Mouse (Mus musculus) granulocyte monocyte progenitor cell, adult 5-6 weeks (primary cell): Measurements from ENCODE around the gene Fcgrt. TPM values are rescaled to one million over a fixed set of nuclear protein-coding genes. Genes with fewer than 3 reads are reported as not detected.

Experiments used
- ATAC-seq: replicated peaks from 2 replicates; pipeline ENCODE4 v1.8.0; 2016; ENCODE audit warnings: mild to moderate bottlenecking, moderate TSS enrichment, inconsistent platforms; ENCODE audit not compliant: poor library complexity, severe bottlenecking
- total RNA-seq, 2 experiments: library from RNA; stranded (forward) in 1 of 2; stranded (reverse) in 1 of 2; fragments of 200-712, 200-1000 nt in 1 of 2; fragments of >200 nt in 1 of 2; fragmentation: Nextera tagmentation in 1 of 2; gene quantifications; 2 replicates each; pipeline ENCODE4 v1.2.3; 2014 to 2017

The Fcgrt gene
- total RNA-seq, 2 experiments from 2014 or later, result 2.1 to 3.6 TPM

DNA sequence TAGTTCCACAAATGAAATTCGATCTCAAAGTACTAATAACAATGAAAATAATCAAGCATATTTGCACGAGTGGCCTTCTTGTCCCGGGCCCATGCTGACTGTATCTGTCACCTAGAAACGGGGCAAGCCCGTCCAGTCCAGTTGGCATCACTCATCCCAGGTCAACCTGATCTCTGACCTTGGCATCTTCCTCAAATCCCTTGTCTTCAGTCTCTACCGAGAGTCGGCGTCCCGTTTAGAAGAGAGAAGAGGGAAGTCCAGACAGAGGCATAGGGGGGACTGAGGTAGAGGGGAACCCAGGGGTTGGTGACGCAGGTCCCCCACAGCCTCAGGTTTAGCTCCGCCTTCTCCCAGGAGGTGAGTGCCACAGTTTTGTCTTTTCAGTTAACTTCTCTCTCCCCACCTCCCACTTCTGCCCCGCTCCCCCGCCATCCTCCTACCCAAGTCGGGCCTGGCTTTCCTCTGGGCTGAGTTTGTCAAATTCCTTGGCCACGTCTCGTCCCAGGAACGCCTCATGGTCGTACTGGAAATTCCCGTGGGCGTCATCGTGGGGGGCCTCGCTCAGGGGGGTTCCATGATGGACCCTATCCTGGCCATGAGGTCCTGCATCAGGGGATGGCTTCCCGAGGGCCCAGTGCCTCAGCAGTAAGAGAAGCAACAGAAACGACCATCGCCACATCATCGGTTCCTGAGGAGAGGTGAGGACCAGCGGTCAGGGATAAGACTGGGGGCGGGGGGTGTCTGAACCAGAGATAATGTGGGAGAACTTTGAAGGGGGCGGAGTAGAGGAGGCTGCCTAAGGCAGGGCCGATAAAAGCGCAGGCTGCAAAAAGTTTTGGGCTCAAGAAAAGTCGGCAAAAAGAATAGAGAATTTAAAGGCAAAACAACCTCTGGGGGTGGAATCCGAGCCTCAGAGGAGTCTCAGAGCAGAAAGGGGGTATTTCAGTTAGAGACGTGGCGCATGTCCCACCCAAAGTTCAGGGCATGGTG, 12.4 kb downstream of the Fcgrt start:
- ATAC-seq, result peak; percentile 77

GRCm38 (mm10) chr7:45090251-45090977, 13.2 kb downstream of the Fcgrt start:
- peak; percentile 53 for ATAC-seq

DNA sequence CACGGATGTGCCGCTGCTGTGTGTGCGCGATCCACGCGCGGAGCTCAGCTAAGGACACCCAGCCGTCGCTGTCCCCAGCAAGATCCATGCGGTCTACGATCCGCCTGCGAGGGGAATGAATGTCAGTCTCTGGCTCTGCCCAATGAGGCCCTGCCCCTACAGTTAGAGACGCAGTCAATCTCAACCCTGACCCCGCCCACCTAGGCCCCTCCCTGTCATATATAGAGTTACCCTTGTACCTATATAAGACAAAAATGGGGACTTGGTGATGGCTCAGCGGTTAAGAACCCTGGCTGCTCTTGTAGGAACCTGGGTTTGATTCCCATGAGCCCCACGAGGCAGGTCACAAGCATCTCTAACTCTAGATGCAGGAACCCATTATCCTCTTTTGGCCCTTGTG, 15.1 kb downstream of the Fcgrt start:
- ATAC-seq, result no peak

DNA sequence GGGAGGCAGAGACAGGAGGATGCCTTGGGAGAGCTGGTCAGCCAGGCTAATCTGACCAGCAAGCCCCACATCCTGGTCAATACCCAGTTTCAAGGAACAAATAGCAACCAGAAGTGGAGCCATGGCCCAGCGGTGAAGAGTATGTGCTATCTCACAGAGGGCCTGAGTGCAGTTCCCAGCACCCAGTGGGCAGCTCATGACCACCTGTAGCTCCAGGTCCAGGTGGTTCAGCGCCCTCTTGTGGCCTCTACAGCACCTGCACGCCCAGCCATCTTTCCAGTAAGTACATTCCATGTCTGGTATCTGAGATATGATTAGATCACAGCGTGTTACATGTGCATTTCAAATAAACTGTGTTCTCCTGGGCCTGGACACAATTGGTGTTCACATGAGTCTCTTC, 17.6 kb downstream of the Fcgrt start:
- ATAC-seq, result no peak

GRCm38 (mm10) chr7:45083300-45083890, 20.3 kb downstream of the Fcgrt start:
- no peak for ATAC-seq

DNA sequence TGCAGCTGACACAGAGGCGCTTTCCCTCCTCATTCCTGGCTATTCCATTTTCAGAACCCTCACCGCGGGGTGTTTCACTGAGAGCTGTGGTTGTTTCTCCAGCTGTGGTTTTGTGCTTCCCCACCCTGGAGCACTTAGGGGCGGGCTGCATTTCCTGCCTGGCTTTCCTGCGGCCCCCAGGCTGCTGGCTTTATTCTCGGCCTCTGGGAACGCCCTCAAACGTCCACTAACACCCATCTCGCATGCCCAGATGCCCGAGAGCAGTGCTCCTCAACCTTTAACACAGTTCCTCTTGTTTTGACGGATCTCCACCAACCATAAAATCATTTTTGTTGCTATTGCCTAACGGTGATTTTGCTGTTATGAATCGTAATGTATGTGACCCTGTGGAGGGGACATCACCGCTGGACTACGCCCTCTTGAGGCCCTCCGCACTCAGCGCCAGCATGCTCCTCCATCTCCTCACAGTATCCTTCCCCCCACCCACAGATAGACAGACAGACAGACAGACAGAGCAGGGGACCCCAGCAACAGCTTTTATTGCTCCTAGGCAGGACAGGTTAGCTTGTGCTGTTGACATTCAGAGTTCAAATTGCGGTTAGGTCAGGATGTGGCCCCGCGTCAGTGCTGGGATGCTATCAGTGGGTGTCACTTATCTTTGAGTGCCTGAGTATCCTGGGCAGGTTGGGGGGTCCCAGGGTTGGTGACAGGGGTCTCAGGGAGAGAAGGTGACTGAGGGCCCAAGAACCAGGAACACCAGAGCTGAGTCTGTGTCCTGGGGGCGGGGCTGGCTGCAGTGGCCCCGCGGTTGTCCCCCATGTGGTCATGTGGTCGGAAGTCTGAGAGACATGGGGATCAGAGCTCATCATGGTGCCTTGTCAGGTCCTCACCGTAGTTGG, 21.0 kb downstream of the Fcgrt start:
- ATAC-seq, result peak; percentile 77

GRCm38 (mm10) chr7:45081016-45081415, 22.6 kb downstream of the Fcgrt start:
- no peak for ATAC-seq

GRCm38 (mm10) chr7:45079856-45080255, 23.8 kb downstream of the Fcgrt start:
- peak; percentile 36 for ATAC-seq

- no peak for ATAC-seq
Observed at GRCm38 (mm10) chr7:45078513-45078912, 25.1 kb downstream of the Fcgrt start.

DNA sequence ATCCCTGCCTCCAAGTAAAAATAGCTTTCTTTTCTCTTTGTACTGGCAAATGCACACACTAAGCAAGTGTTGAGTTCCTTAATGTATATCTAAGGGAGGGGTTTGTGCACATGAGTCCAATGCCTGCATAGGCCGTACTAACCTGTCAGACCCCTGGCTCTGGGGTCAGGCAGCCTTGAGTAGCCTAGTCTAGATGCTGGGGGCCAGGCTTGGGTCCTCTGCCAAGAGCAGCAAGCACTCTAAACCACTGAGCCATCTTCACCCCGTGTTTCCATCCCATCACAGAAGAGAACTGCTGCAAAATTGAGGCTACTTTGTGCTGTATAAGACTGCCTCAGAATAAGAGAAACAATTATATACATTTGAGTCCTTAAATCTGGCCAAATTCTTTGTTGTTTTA, 25.8 kb downstream of the Fcgrt start:
- no peak for ATAC-seq

GRCm38 (mm10) chr7:45077322-45077721, 26.3 kb downstream of the Fcgrt start:
- ATAC-seq, result no peak

DNA sequence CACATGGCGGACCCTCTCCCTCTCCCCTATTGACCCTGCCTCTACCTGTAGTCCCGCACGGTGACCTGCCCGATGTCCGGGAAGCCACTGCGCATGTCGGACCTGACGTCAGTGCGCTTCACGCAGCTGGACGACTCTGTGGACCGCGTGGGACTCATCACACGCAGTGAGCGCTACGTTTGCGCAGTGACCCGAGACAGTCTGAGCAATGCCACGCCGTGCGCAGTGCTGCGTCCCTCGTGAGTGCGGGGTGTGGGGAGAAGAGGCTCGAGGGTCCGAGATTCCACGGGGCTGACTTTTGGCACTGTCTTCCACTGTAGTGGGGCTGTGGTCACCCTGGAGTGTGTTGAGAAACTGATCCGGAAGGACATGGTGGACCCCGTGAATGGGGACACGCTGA, 27.1 kb downstream of the Fcgrt start:
- ATAC-seq, result no peak

- no peak for ATAC-seq
Observed at GRCm38 (mm10) chr7:45075405-45075804, 28.2 kb downstream of the Fcgrt start.

GRCm38 (mm10) chr7:45073949-45074348, 29.7 kb downstream of the Fcgrt start:
- ATAC-seq, result no peak

DNA sequence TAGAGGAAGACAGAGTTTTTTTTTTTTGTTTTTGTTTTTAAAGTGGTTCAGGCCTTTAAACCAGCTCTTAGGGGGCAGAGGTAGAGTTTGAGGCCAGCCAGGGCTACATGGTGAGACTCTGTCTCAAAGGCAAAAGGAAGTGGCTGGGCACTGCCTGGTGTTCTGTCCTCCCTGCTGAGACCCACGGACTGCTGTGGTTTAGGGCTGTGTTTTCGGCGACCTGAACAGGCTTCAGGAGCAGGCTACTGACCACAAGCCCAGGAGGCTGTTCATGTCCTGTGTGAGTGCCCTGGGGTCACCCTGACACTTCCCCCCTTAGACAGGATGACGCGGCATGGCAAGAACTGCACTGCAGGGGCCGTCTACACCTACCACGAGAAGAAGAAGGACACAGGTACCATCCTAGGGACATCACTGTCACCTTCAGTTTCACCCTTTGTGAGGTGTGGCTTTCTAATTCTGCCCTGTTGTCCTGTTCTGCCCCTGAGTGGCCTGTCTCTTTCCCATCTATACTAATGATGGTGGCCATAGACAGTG, 30.4 kb downstream of the Fcgrt start:
- no peak for ATAC-seq

- no peak for ATAC-seq
Observed at GRCm38 (mm10) chr7:45072230-45072629, 31.4 kb downstream of the Fcgrt start.

GRCm38 (mm10) chr7:45069671-45070070, 34.0 kb downstream of the Fcgrt start:
- ATAC-seq, result no peak

GRCm38 (mm10) chr7:45068000-45068318, 35.7 kb downstream of the Fcgrt start:
- peak; percentile 80 for ATAC-seq

DNA sequence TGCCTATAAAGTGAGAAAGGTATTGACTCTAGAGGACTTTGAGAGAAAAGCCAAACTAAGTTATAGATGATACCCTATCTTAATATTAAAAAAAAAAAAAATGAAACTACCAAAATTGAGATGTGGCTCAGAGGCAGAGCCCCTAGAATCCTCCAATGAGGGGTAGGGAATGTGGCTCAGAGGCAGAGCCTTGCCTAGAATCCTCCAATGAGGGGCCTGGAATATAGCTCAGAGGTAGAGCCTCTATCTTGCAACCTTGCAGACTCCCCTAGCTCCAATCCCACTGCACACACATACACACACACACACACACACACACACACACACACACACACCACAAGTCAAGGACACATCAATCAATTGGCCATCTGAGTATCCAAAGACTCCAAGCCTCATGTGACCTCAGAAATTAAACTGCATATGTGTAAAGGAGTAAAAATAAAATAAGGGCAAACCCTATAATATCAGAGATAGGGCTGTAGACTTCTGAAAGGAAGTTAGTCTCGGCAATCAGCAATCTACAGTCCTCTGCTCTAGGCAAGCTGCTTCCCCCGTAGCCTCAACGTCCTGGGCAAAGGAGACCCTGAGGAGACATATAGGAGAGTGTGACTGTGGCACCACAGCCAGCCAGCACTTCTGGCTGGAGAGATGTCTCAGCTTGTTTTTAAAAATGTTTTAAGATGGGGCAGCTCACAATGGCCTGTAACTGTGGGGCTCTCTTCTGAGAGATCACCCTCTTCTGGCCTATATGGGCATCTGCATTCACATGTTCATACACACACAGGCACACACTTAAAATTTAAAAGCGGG, 36.3 kb downstream of the Fcgrt start:
- ATAC-seq, result no peak
